Mouse (Mus musculus): ENCODE measurements around the gene Hpse.

- TF ChIP-seq POLR2A (IDR thresholded peaks at IDR 0.05; ENCODE audit: insufficient read length, low read depth): no peak
- TF ChIP-seq USF1 (IDR thresholded peaks at IDR 0.05; ENCODE audit: low read depth): no peak
- TF ChIP-seq MAX (IDR thresholded peaks at IDR 0.05; ENCODE audit: low read depth): no peak
- no peak for TF ChIP-seq CEBPB (IDR thresholded peaks at IDR 0.05; ENCODE audit: insufficient read depth, poor library complexity, severe bottlenecking)
- no peak for TF ChIP-seq TCF12 (IDR thresholded peaks at IDR 0.05; ENCODE audit: insufficient read depth, poor library complexity, severe bottlenecking)
- TF ChIP-seq MYOG (IDR thresholded peaks at IDR 0.05; ENCODE audit: control insufficient read depth in 1 of 3, insufficient read depth in 1 of 3, insufficient read length in 2 of 3, low read depth in 2 of 3): peak in 1 of 3 experiments; percentile 5
- TF ChIP-seq MYOD1 (IDR thresholded peaks at IDR 0.05; ENCODE audit: control insufficient read depth in 1 of 3, insufficient read length in 2 of 3, low read depth in 2 of 3): no peak
- no peak for TF ChIP-seq POLR2AphosphoS2 (IDR thresholded peaks at IDR 0.05; ENCODE audit: insufficient read length, low read depth)
These were observed 17.4 kb upstream of the Hpse start for GRCm38 (mm10) chr5:100736919-100737318.
